Mouse (Mus musculus): Measurements from ENCODE around the gene Ccdc33.

- TF ChIP-seq CTCF (IDR thresholded peaks at IDR 0.05; ENCODE audit: low read depth, low read length) (no peak), POLR2A (IDR thresholded peaks at IDR 0.05; ENCODE audit: extremely low read depth, insufficient read depth, low read length) (no peak)
Observed at GRCm38 (mm10) chr9:58110787-58111186, 7.8 kb downstream of the Ccdc33 start.
